Mouse (Mus musculus) spleen, adult 2 months (tissue): ENCODE results near the gene Cc2d2b. TPM values are rescaled to one million over a fixed set of nuclear protein-coding genes. Genes with fewer than 3 reads are reported as not detected.

Experiments used
- DNase-seq, 2 experiments: peaks; one replicate each; pipeline versions ENCODE4 v3.0.0 to v3.0.0-alpha.2; 2012 to 2021; ENCODE audit warnings: low spot score in 2 of 2, low read depth in 1 of 2
- H3K27ac ChIP-seq: fragments of 200-500 bp; 2 replicates; pipeline ENCODE4 v1.5.1; 2012; ENCODE audit warnings: low read length, inconsistent platforms; ENCODE audit not compliant: insufficient read depth
- H3K27me3 ChIP-seq: fragments of 200-500 bp; 2 replicates; pipeline ENCODE4 v1.6.1; 2012; ENCODE audit warnings: mild to moderate bottlenecking, moderate library complexity, low read length, inconsistent platforms; ENCODE audit not compliant: control insufficient read depth, insufficient read depth
- H3K36me3 ChIP-seq: fragments of 200-500 bp; 2 replicates; pipeline ENCODE4 v1.6.1; 2012; ENCODE audit warnings: mild to moderate bottlenecking, low read length, inconsistent platforms; ENCODE audit not compliant: control insufficient read depth, insufficient read depth
- H3K4me1 ChIP-seq: fragments of 200-500 bp; 2 replicates; pipeline ENCODE4 v1.6.1; 2011; ENCODE audit warnings: inconsistent platforms; ENCODE audit not compliant: control insufficient read depth, insufficient read depth, insufficient read length
- H3K4me3 ChIP-seq: fragments of 200-500 bp; 2 replicates; pipeline ENCODE4 v1.5.1; 2011; ENCODE audit warnings: mild to moderate bottlenecking, inconsistent platforms; ENCODE audit not compliant: insufficient read depth, insufficient read length; ENCODE audit errors: extremely low read depth
- CTCF ChIP-seq: fragments of 200-500 bp; IDR thresholded peaks from 2 replicates; pipeline ENCODE4 v1.5.1; 2011; ENCODE audit warnings: mild to moderate bottlenecking, inconsistent platforms; ENCODE audit not compliant: insufficient read depth, insufficient read length, insufficient replicate concordance; ENCODE audit errors: extremely low read depth
- POLR2A ChIP-seq: fragments of 200-500 bp; IDR thresholded peaks from 2 replicates; pipeline ENCODE4 v1.6.1; 2011; ENCODE audit warnings: low read depth, low read length, inconsistent platforms
- WGBS: fragments of 180-500 bp; shearing (Covaris S2); methylation state at CpG from one replicate; pipeline ENCODE4 v1.1.7; 2018; 5-methylcytosine and 5-hydroxymethylcytosine counted together
- polyA plus RNA-seq: library from polyadenylated mRNA; depleted of rRNA; stranded (reverse); fragments of >200 nt; gene quantifications from 2 replicates; pipeline ENCODE4 v1.2.3, GENCODE M21; 2012; rRNA removed

The Cc2d2b gene
- polyA plus RNA-seq: 0.04 TPM in 1 of 2 replicates, not detected in the other

GRCm38 (mm10) chr19:40748559-40748958, at the start of gene Cc2d2b:
TSS of gene Cc2d2b (plus strand) at chr19:40748753.
- H3K36me3 ChIP-seq: no peaks in the 10 kb centered on the region
- DNase-seq: no peak
- 81% methylated on average over 17 of the region's 17 CpGs for WGBS
- TF ChIP-seq CTCF (no peak), POLR2A (no peak)
- H3K27ac ChIP-seq: no peak within 1 kb of the TSS
- H3K4me1 ChIP-seq: no peaks in the 10 kb centered on the region
- no peaks in the 10 kb centered on the region for H3K27me3 ChIP-seq
- H3K4me3 ChIP-seq: no peak within 1 kb of the TSS

- no peak for DNase-seq
- H3K4me1 ChIP-seq: no peaks in the 10 kb centered on the region; the same call in 1 of the 2 replicates
- 95% methylated on average over 5 of the region's 5 CpGs for WGBS
- no peak overlapping the region for H3K27ac ChIP-seq
- no peak overlapping the region for H3K4me3 ChIP-seq
- H3K27me3 ChIP-seq: no peaks in the 10 kb centered on the region
- no peak for TF ChIP-seq POLR2A
- no peak for TF ChIP-seq CTCF
- no peaks in the 10 kb centered on the region for H3K36me3 ChIP-seq
Measured at GRCm38 (mm10) chr19:40699816-40700215, 48.7 kb upstream of the Cc2d2b start.

GRCm38 (mm10) chr19:40702406-40702805, 46.1 kb upstream of the Cc2d2b start:
- TF ChIP-seq CTCF: no peak
- TF ChIP-seq POLR2A: no peak
- Histone ChIP-seq H3K4me1 (peaks cover 1% of the 10 kb centered on the region; the same call in 1 of the 2 replicates), H3K4me3 (no peak overlapping the region), H3K27me3 (no peaks in the 10 kb centered on the region), H3K27ac (no peak overlapping the region), H3K36me3 (no peaks in the 10 kb centered on the region)
- no peak for DNase-seq
- 80% methylated on average over 4 of the region's 4 CpGs for WGBS

- 96% methylated on average over 13 of the region's 16 CpGs for WGBS
Measured at GRCm38 (mm10) chr19:40712889-40713628, 35.5 kb upstream of the Cc2d2b start.

GRCm38 (mm10) chr19:40714700-40715099, 33.9 kb upstream of the Cc2d2b start:
- Histone ChIP-seq H3K4me1 (no peaks in the 10 kb centered on the region), H3K36me3 (no peaks in the 10 kb centered on the region), H3K27ac (no peak overlapping the region), H3K27me3 (no peaks in the 10 kb centered on the region), H3K4me3 (no peak overlapping the region)
- TF ChIP-seq POLR2A (no peak), CTCF (no peak)
- DNase-seq: no peak
- 95% methylated on average over 5 of the region's 5 CpGs for WGBS

More at GRCm38 (mm10) chr19:40712889-40713628, 35.5 kb upstream of the Cc2d2b start:
- H3K27ac ChIP-seq: no peak overlapping the region
- TF ChIP-seq POLR2A: no peak
- no peak for TF ChIP-seq CTCF
- no peaks in the 10 kb centered on the region for H3K27me3 ChIP-seq
- no peak overlapping the region for H3K4me3 ChIP-seq
- no peak for DNase-seq
- peaks cover 4% of the 10 kb centered on the region; the same call in 1 of the 2 replicates for H3K4me1 ChIP-seq
- no peaks in the 10 kb centered on the region for H3K36me3 ChIP-seq

GRCm38 (mm10) chr19:40716981-40717380, 31.6 kb upstream of the Cc2d2b start:
- H3K36me3 ChIP-seq: no peaks in the 10 kb centered on the region
- 87% methylated on average over 6 of the region's 6 CpGs for WGBS
- no peak for DNase-seq
- no peaks in the 10 kb centered on the region for H3K4me1 ChIP-seq
- TF ChIP-seq CTCF (no peak), POLR2A (no peak)
- H3K27ac ChIP-seq: no peak overlapping the region
- no peak overlapping the region for H3K4me3 ChIP-seq
- H3K27me3 ChIP-seq: no peaks in the 10 kb centered on the region

GRCm38 (mm10) chr19:40719439-40720105, 29.0 kb upstream of the Cc2d2b start:
- H3K4me1 ChIP-seq: no peaks in the 10 kb centered on the region
- 86% methylated on average over 11 of the region's 11 CpGs for WGBS
- no peaks in the 10 kb centered on the region for H3K27me3 ChIP-seq
- no peak overlapping the region for H3K27ac ChIP-seq
- TF ChIP-seq POLR2A: no peak
- no peak for TF ChIP-seq CTCF
- DNase-seq: no peak
- H3K4me3 ChIP-seq: no peak overlapping the region
- H3K36me3 ChIP-seq: no peaks in the 10 kb centered on the region
